Mouse (Mus musculus): ENCODE measurements around the gene Tgfbr2. TPM values are rescaled to one million over a fixed set of nuclear protein-coding genes. Genes with fewer than 3 reads are reported as not detected.

The Tgfbr2 gene
- total RNA-seq, 2 experiments from 2014 or later: 9.6 to 11.2 TPM

GRCm38 (mm10) chr9:116162866-116163374, 12.2 kb downstream of the Tgfbr2 start:
- DNase-seq (ENCODE audit: low spot score in 2 of 2): no peak

DNA sequence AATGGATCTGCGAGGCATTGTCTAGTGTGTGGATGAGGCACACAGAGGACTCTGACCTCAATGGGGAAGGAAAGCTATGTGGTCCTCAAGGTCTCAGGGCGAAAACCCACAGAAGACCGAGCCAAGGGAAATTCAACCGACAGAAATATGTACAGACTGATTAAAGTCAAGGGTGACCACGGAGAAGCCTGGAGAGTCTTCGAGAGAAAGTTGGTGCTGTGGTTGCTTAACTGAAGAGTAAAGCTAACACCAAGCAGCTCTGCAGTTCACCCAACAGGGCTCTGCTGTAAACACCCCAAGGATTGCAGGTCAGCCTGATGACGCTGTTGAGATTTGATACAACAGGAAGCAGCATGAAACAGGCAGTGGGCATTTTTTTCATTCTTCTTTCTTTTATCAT, 14.3 kb downstream of the Tgfbr2 start:
- DNase-seq (ENCODE audit: low spot score in 2 of 2): no peak

- no peak for DNase-seq (ENCODE audit: low spot score in 2 of 2)
Measured at GRCm38 (mm10) chr9:116160067-116160466, 15.1 kb downstream of the Tgfbr2 start.

DNA sequence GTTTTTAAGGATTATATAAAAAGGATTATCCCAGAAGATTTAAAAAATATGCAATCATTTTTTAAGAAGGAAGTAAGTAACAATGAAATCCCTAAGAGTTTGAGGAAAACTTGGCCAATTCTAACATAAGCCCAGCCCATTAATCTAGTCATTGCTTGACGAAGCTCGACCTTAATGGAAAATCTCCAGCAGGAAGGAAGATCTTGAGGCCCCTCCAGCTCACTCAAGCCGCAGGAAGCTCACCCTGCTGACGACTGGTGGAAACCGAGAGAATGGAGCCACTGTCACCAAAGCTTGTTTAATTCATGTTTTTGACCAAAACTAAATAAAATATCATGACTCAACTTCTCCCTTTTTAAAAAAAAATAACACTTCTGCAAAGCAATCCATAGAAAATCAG, 18.7 kb downstream of the Tgfbr2 start:
- no peak for DNase-seq (ENCODE audit: low spot score in 2 of 2)

- no peak for DNase-seq (ENCODE audit: low spot score in 2 of 2)
Measured at GRCm38 (mm10) chr9:116152878-116153277, 22.3 kb downstream of the Tgfbr2 start.

DNA sequence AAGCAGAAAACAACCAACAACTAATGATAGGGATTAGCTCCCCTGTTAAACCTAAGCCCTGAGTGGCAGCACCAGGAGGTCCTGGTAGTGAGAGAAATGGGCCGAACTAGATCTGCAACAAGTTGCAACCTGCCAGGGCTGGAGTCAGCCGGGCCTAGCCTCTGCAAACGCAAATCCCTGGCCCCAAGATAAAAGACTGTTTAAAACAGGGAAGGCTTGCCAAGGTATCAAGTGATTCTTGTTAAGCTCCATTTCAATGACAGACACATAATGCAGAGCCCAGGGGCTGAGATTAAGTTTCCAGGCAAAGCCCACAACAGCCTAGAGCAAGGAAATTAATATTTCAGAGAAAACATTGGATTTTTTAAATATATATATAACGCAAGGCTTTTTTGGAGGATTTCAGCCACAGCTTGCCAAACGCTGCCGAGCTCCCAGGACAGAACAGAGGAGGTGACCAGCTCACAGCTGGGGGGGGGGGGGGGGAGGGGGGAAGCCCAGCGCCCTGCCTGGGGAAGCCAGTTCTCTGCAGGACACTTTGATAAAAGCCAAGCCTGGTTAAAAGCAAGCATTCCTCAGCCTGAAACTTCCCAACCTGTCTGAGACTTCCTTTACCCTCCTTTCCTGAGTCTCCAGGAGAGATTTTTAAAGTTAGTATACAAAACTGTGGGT, 24.3 kb downstream of the Tgfbr2 start:
- no peak for DNase-seq (ENCODE audit: low spot score in 2 of 2)

DNA sequence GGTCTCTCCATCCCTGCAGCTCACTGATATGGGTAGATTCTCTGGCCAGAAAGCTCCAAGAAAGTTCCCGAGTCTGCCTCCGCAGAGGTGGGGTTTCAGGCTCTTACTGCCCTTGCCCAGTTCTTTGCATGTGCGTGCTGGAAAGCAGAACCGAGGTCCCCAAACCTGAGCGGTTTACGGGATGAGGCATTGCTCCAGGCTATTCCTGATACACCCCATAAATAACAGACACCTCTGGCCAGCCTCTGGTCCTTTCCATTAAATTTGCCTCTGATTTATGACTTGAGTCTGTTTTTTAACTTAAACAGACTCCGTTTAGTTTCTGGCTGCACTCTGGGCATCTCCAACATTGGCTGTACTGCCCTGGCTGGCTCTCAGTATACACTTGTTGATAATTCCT, 26.4 kb downstream of the Tgfbr2 start:
- no peak for DNase-seq (ENCODE audit: low spot score in 2 of 2)

DNA sequence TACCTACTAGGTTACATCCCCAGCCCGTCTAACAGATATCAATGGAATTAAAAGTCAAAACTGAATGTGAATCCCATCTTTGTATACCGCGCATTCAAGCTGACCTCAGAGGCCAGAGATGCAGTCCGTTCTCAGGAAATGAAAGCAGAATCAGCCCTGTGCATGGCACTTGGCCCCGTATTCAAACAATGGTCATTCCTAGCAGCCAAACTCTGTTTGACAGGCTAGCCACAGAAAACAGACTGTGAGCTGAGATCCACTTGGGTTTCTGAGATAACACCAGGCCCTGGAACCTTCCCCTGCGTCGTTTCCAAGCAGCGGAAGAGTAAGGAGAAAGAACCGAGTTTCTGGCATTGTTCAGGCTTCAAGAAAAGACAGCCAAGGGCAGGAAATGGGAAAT, 28.9 kb downstream of the Tgfbr2 start:
- no peak for DNase-seq (ENCODE audit: low spot score in 2 of 2)

- no peak for DNase-seq (ENCODE audit: low spot score in 2 of 2)
Measured at GRCm38 (mm10) chr9:116145231-116145641, 29.9 kb downstream of the Tgfbr2 start.

- no peak for DNase-seq (ENCODE audit: low spot score in 2 of 2)
Measured at GRCm38 (mm10) chr9:116140422-116140821, 34.7 kb downstream of the Tgfbr2 start.

- no peak for DNase-seq (ENCODE audit: low spot score in 2 of 2)
Measured at GRCm38 (mm10) chr9:116139549-116139948, 35.6 kb downstream of the Tgfbr2 start.

- peak; percentile 60 to 73 for DNase-seq (ENCODE audit: low spot score in 2 of 2)
Measured at GRCm38 (mm10) chr9:116138595-116139134, 36.5 kb downstream of the Tgfbr2 start.

DNA sequence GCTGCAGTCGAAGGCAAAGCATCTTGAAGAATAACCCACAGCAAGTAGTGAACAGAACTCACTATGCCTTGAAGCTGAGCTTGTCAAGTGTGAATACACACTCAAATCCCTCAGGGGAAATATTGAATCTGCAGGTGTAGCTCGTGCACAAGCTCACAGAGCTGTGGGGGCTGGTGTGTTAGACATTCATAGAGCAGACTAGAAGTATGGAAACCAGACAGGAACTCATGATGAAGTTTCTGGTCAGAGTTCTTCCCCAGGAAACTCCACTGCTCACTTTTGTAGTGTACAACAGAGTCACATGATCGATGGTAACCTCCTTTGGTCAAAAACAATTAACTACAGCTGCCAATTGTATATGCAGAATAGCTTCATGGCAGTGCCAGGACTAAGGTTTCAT, 37.5 kb downstream of the Tgfbr2 start:
- DNase-seq (ENCODE audit: low spot score in 2 of 2): no peak

- DNase-seq (ENCODE audit: low spot score in 2 of 2): no peak
Measured at GRCm38 (mm10) chr9:116136811-116137210, 38.3 kb downstream of the Tgfbr2 start.

DNA sequence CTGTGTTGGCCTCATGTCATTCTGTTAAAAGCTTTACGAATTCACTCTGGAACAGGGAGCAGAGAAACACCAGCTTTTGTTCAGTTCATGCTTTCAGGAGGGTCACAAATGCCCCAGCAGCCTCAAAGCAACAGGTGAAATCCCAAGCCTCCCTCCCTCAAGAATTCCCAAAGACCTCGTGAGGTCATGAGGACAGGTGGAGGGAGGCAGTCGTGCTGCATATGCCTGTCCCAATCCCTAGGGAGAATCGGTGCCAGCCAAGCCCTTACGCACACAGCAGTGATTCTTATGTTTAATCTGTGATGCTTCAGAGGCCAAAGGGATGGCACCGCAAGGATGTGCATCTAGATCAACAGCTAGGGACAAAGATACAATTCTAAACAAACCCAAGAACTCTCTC, 39.0 kb downstream of the Tgfbr2 start:
- no peak for DNase-seq (ENCODE audit: low spot score in 2 of 2)

DNA sequence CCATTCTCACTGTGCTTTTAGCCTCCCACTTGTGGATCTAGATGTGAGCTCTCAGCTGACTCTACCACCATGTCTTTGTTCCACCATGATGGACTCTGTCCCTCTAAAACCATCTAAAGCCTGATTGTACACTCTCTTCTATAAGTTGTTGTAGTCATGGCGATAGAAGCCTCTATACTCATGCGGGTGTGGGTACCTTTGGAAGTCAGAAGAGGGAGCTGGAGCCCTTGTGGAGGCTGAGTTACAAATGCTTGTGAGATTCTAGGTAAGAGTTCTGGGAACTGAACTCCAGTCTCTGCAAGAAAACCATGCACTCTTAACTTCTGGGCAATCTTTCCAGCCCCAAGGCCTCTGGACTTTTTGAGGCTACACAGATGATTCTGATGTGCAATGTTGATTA, 40.7 kb downstream of the Tgfbr2 start:
- no peak for DNase-seq (ENCODE audit: low spot score in 2 of 2)

DNA sequence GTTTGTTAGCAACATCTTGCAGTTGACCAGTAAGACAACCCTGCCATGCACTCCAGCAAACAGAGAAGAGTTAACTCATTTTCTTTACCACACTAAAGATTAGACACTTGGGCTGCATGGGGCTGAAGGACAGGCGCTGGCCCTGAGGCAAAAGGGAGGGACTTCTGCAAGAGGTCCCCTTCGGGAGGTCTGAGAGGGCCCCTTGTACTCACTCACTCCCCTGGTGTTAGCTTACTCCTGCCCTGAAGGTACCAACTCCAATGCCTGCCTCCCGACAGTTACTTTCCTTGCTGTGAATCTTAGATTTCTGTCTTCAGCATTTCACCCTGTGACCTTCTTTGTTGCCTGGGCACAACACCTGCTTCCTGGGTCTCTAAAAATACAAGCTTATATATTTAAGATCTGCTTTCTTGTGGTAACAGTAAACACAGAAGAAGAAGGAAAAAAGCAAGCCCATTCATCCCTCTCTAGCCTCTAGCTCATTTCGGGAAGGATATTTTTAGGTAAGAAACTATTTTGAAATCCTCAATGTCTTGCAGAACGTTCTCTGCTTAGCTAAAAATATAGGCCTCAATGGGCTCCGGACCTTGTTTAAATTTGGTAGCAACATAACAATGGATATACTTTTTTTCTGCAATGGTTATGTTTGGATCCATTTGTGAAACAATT, 41.7 kb downstream of the Tgfbr2 start:
- no peak for DNase-seq (ENCODE audit: low spot score in 2 of 2)

DNA sequence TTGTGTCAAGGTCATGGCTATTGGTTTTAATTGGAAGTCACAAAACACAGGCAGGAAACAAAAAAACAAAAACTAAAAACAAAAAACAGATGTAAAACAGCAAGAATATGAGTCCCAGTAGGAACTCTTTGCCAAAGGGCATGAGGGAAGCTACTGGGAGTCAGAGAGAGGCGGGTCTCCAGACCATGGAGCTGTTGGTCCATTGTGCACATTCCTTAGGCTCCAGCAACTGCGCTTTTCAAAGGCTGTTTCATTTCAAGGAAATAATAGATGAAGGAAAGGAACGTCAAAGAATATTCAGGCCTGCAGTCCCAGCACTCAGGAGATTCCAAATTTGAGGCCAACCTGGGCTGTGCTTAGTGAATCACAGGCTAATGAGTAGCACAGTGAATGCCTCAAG, 46.3 kb downstream of the Tgfbr2 start:
- no peak for DNase-seq (ENCODE audit: low spot score in 2 of 2)

- no peak for DNase-seq (ENCODE audit: low spot score in 2 of 2)
Measured at GRCm38 (mm10) chr9:116128311-116128710, 46.8 kb downstream of the Tgfbr2 start.

GRCm38 (mm10) chr9:116126494-116126893, 48.7 kb downstream of the Tgfbr2 start:
- no peak for DNase-seq (ENCODE audit: low spot score in 2 of 2)

DNA sequence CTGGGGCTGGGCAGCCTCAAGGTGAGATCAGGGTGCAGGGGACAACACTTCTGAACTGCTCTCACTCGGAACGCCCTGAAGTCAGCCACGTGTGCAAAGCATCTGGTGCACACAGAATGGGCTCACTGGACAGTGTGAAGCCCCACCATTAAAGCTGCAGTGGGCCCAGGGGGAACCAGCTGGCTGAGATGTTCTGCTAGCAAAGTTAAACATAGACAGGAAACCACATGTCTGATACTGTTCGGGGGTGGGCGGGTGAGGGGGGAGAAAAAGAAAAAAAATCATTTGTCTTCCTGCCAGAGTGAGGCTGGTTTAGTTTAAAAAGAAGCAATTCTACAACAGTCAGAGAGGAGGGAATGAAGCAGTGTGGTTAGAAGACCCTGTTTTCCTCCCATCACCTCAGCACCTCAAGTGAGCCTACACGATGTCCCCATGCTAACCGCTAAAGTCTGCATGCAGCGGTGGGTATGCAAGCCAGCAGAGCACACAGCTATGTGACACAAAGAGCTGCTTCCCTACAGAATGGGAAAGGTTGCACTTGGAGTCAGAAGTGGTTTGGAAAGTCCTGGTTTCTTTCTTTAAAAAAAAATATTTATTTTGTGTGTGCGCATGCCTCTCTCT, 52.1 kb downstream of the Tgfbr2 start:
- DNase-seq (ENCODE audit: low spot score in 2 of 2): peak in 1 of 2 experiments; percentile 33

DNA sequence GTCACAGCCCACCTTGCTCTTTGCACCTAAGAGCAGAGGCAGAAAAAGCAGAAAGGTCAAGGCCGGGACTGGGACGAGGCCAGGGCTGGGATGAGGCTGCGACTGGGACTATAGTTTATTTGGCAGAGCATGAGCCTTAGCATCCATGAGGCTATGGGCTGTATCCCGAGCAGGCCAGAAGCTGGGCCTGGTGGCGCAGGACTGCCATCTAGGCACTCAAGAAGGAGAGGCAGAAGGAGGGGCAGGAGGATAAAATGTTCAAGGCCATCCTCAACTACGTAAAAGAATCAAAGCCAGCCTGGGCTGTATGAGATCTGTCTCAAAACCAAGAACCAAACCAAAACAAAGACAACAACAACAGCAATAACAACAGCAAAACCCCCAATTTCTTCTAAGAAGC, 52.6 kb downstream of the Tgfbr2 start:
- no peak for DNase-seq (ENCODE audit: low spot score in 2 of 2)

Data from layer of hippocampus, adult 18-20 months (tissue).